Mouse (Mus musculus) heart, embryonic 14.5 days (tissue): ENCODE measurements at regions not wholly inside any gene's neighbourhood (a gene's known extent, or its start where the extent isn't known, plus 50 kb on each side); places are given as distances from the start of the nearest gene placed in this dataset.

ENCODE experiments used
- ATAC-seq: fragments of 200-750 bp; cut with Nextera tagmentation; 2 replicates; pipeline ENCODE4 v1.8.0; 2017; ENCODE audit warnings: low read depth, moderate TSS enrichment; ENCODE audit not compliant: insufficient number of reproducible peaks, insufficient read depth, low FRiP score
- H3K27ac ChIP-seq, 2 experiments: fragments of 200-500 bp in 1 of 2; fragments of 300-500 bp in 1 of 2; sonication (generic) in 1 of 2; replicated peaks in 1 of 2; 2 replicates each; pipeline ENCODE4 v1.5.1; 2012 to 2014; ENCODE audit warnings: low read depth in 2 of 2, low read length in 2 of 2, control low read depth in 1 of 2, mild to moderate bottlenecking in 1 of 2, mixed read lengths in 1 of 2; ENCODE audit not compliant: control insufficient read depth in 1 of 2, insufficient read depth in 1 of 2
- H3K27me3 ChIP-seq: fragments of 300-500 bp; sonication (generic); 2 replicates; pipeline ENCODE4 v1.6.1; 2014; ENCODE audit warnings: mild to moderate bottlenecking, low read length, control low read depth; ENCODE audit not compliant: control insufficient read depth, insufficient read depth
- H3K36me3 ChIP-seq: fragments of 300-500 bp; sonication (generic); 2 replicates; pipeline ENCODE4 v1.6.1; 2014; ENCODE audit warnings: mild to moderate bottlenecking, control low read depth, low read length, mixed read lengths; ENCODE audit not compliant: control insufficient read depth, insufficient read depth
- H3K4me1 ChIP-seq, 2 experiments: fragments of 200-500 bp in 1 of 2; fragments of 300-500 bp in 1 of 2; sonication (generic) in 1 of 2; 2 replicates each; pipeline ENCODE4 v1.6.1; 2012 to 2014; ENCODE audit warnings: low read length in 2 of 2, control low read depth in 1 of 2, mixed read lengths in 1 of 2; ENCODE audit not compliant: control insufficient read depth in 2 of 2, insufficient read depth in 2 of 2
- H3K4me2 ChIP-seq: fragments of 300-500 bp; sonication (generic); 2 replicates; pipeline ENCODE4 v1.6.1; 2014; ENCODE audit warnings: mild to moderate bottlenecking, low read length
- H3K4me3 ChIP-seq, 2 experiments: fragments of 200-500 bp in 1 of 2; fragments of 300-500 bp in 1 of 2; sonication (generic) in 1 of 2; 2 replicates each; pipeline ENCODE4 v1.5.1; 2012 to 2014; ENCODE audit warnings: low read length in 2 of 2, mild to moderate bottlenecking in 2 of 2, control low read depth in 1 of 2, low read depth in 1 of 2, moderate library complexity in 1 of 2; ENCODE audit not compliant: control insufficient read depth in 1 of 2, insufficient read depth in 1 of 2
- H3K9ac ChIP-seq: fragments of 300-500 bp; sonication (generic); 2 replicates; pipeline ENCODE4 v1.6.1; 2014; ENCODE audit warnings: mild to moderate bottlenecking, low read length
- H3K9me3 ChIP-seq: fragments of 300-500 bp; sonication (generic); 2 replicates; pipeline ENCODE4 v1.6.1; 2016; ENCODE audit warnings: low read length, control low read depth; ENCODE audit not compliant: control insufficient read depth
- WGBS: fragments of 180-500 bp; shearing (Covaris S2); extraction: QIAGEN DNeasy Blood & Tissue Kit; methylation state at CpG from one replicate; pipeline ENCODE4 v1.1.7; 2014; 5-methylcytosine and 5-hydroxymethylcytosine counted together

DNA sequence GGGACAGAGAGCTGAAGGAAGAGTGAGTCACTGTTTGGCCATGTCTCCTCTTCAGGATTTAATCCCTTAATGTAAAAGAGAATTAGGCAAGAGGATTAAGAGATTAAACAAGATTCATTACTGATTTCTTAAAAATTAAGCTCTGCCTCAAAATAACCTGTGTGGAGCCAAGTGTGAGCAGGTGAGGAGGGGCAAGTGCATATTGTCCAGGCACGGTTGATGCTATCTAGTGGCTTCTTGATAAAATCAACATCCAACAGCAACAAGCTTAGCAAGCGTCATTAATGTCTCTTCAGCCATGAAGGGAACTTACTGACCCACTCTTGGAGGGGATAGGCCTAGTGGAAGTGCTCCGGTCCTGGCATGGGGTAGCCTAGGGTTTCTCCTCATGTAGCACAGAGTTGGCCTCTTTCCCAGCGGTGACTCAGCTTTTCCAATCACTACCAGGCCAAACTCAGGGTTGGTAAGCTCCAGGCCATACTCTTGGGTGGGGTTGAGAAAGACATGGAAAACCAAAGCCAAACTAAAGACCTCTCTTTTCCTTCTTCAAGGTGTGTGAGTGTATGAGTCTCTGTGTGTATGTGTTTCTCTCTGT lies 55.0 kb upstream of the Ubr2 start:
- no peak for ATAC-seq
- peaks cover 5% of the 10 kb centered on the region; the same call in 1 of the 2 replicates for H3K9me3 ChIP-seq
- H3K36me3 ChIP-seq, result no peaks in the 10 kb centered on the region
- no peak overlapping the region for H3K4me2 ChIP-seq
- H3K27me3 ChIP-seq, result no peaks in the 10 kb centered on the region
- 65% methylated on average over 4 of the region's 4 CpGs for whole genome bisulfite sequencing
- H3K27ac ChIP-seq, result no peak overlapping the region
- no peak overlapping the region for H3K4me3 ChIP-seq
- no peak overlapping the region for H3K9ac ChIP-seq
- H3K4me1 ChIP-seq, result peaks cover 4 to 9% of the 10 kb centered on the region in 2 experiments; a peak in 2 of 4 replicates

DNA sequence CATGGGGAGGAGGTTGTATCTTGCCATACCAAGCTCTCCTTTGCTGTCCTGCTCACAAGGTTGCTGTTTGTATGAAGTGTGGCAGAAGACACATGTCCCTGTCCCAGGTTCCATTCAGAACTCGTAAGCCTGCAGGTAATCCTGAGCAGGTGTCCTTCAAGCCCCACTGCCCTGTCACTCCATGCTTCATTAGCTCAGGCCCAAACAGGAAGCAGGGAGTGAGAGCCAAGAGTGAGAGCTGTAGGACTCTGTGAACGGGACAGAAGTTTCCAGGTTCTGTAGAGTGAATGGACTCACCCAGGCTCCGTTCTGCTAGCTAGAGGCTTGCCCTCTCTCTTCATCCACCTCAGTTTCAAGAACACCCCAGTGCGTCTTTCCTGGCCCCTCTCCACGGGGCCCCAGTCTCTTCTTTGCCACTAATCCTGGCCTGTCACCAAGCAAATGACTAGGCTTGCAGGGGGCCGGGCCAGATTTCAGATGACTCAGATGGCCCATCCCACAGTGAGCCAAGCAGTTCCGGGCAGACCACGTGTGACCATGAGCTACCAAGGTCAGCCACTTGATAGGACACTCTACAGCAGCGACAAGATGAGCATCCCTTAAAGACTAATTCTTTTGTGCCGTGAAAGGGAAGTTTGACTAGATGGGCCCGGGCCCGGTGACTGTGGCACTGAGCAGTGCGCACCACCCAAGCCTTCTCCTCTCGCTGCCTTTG lies 54.4 kb upstream of the Ubr2 start:
- 62% methylated on average over 14 of the region's 14 CpGs for WGBS
- Histone ChIP-seq H3K9me3 (peaks cover 5% of the 10 kb centered on the region; the same call in 1 of the 2 replicates), H3K4me2 (no peak overlapping the region), H3K4me1 (peaks cover 4 to 10% of the 10 kb centered on the region in 2 experiments; a peak in 2 of 4 replicates), H3K9ac (no peak overlapping the region), H3K27me3 (no peaks in the 10 kb centered on the region), H3K27ac (no peak overlapping the region), H3K36me3 (no peaks in the 10 kb centered on the region), H3K4me3 (no peak overlapping the region)
- ATAC-seq, result no peak

DNA sequence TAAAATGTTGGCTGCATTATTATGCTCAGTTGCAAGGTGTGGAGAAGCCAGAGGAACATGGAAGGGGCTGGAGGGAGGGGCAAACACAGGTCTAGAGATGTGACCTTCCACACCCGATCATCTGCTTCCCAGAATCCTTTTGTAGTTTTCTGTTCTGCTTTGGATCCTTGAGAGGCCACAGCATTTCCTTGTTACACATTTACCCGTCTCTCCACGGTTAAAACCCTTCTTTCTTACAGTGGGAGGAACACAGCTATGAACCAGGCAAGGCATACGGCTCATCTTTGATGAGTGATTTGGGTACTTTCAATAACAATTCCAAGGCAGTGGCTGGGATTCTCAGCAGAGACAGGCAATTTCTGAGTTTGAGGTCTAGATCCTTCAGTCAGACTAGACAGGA lies 53.6 kb upstream of the Ubr2 start:
- no peak for ATAC-seq
- H3K4me1 ChIP-seq, result peaks cover 4 to 10% of the 10 kb centered on the region in 2 experiments; a peak in 2 of 4 replicates
- H3K27me3 ChIP-seq, result no peaks in the 10 kb centered on the region
- H3K9me3 ChIP-seq, result peaks cover 5% of the 10 kb centered on the region; the same call in 1 of the 2 replicates
- 88% methylated on average over 4 of the region's 4 CpGs for WGBS
- H3K27ac ChIP-seq, result no peak overlapping the region
- H3K4me2 ChIP-seq, result no peak overlapping the region
- no peak overlapping the region for H3K9ac ChIP-seq
- H3K36me3 ChIP-seq, result no peaks in the 10 kb centered on the region
- no peak overlapping the region for H3K4me3 ChIP-seq

DNA sequence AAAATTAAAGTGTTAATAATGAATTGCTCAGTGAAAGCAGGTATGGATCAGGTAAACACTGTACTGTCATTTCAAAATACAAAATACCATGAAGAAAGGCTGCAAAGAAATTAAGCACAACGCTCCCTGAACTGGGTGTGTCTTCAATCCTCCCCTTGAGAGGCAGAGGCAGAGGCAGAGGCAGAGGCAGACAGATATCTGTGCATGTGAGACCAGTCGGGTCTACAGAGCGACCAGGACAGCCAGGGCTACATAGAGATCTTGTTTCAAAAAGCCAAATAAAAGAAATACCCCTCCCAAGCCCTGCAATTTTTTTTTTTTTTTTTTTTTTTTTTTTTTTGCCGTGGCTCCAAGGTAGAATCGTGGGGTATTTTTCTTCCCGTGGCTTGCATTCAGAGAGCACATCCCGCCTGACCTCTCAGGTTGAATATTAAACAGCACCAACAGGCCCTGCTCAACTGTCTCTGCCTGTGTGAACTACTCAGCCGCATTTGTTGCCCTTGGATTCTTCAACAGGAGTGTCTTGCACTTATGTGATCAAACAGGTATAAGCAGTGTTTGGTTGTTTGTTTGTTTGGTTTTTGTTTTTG lies 50.8 kb upstream of the Ubr2 start:
- no peak for ATAC-seq
- H3K27ac ChIP-seq, result no peak overlapping the region
- H3K9me3 ChIP-seq, result peaks cover 6% of the 10 kb centered on the region; the same call in 1 of the 2 replicates
- H3K4me2 ChIP-seq, result no peak overlapping the region
- 77% methylated on average over 8 of the region's 8 CpGs for WGBS
- peaks cover 4 to 10% of the 10 kb centered on the region in 2 experiments; a peak in 2 of 4 replicates for H3K4me1 ChIP-seq
- H3K9ac ChIP-seq, result no peak overlapping the region
- no peak overlapping the region for H3K4me3 ChIP-seq
- H3K36me3 ChIP-seq, result no peaks in the 10 kb centered on the region
- H3K27me3 ChIP-seq, result no peaks in the 10 kb centered on the region
